Mouse (Mus musculus) CD4-positive, CD25-positive, alpha-beta regulatory T cell, adult 4 months (primary cell): Measurements from ENCODE around the gene Tuba1c. TPM values are rescaled to one million over a fixed set of nuclear protein-coding genes. Genes with fewer than 3 reads are reported as not detected.
"Not testable (repeated sequence)": the region's sequence is repeated elsewhere in the genome, so short reads cannot be mapped to it uniquely, and the experiment has no call there.

Experiments
- ATAC-seq: one replicate; pipeline ENCODE4 v1.8.0; 2017
- polyA plus RNA-seq, 2 experiments: library from polyadenylated mRNA; unstranded; fragments of 100-300 nt; shearing (Covaris generic); gene quantifications; one replicate each; pipeline ENCODE4 v1.2.1; 2017

The Tuba1c gene
- polyA plus RNA-seq, 2 experiments from 2014 or later = 74.6 to 131 TPM

GRCm38 (mm10) chr15:99031388-99031675 is 1.6 kb downstream of the Tuba1c start:
- ATAC-seq = no peak

GRCm38 (mm10) chr15:99032041-99032725 is 2.5 kb downstream of the Tuba1c start:
- ATAC-seq = no peak

DNA sequence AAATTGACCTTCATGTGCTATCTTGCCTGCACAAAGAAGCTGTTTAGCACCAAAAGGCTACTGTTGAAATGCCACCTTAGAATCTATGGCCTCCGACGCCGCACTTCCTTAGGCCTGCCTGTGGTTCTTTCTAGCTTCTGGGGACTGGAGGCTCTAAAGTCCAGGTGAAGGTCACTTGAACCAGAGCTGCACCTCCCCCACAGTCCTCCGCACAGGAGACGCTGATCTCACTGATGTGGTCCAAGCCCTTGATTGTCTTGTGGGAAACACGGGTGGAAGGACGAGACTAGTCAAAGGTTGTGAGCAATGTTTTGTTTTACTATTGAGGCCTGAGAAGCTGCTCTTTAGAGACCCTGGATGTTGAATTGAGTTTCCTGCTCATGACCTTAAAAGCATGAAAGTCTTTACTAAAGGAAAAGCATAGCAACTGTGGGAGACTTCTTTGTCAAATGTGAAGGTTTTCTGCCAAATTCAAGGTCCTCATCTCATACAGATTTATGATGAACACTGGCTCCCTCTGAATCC is 3.1 kb downstream of the Tuba1c start:
- no peak for ATAC-seq

GRCm38 (mm10) chr15:99033498-99034270 is 4.0 kb downstream of the Tuba1c start:
- ATAC-seq = no peak

GRCm38 (mm10) chr15:99035431-99035830 is 5.7 kb downstream of the Tuba1c start:
- no peak for ATAC-seq

DNA sequence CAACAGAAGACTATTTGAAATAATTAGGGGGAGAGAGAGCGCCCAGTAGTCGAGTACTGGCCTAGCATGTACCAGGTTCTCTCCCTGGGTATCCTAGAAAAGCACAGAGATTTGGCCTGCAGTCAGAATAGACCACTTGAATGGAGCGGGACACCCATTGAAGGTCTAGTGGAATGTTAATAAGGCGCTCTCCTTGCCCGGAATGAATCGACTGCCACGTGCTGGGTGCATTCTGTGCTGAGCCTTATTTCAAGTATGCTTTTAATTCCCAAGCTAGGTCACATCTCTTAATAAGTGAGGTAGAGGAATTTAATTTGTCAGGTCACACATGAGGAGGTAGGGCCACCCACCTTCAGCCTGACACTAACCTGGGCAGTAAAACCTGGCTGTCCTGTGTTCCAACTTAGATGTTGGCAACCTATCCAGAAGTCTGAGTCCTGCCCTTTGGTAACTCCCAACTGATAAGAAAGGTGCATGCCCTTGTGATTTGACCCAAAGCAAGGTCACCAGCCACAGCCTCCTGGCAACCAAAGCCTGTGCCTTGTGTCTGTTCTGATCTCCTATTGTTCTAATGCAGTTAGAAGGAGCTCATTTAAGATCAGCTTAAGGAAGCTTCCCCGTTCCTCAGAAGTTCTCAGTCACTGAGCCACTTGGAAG is 6.7 kb downstream of the Tuba1c start:
- ATAC-seq = no peak

GRCm38 (mm10) chr15:99038025-99038424 is 8.3 kb downstream of the Tuba1c start:
- no peak for ATAC-seq

DNA sequence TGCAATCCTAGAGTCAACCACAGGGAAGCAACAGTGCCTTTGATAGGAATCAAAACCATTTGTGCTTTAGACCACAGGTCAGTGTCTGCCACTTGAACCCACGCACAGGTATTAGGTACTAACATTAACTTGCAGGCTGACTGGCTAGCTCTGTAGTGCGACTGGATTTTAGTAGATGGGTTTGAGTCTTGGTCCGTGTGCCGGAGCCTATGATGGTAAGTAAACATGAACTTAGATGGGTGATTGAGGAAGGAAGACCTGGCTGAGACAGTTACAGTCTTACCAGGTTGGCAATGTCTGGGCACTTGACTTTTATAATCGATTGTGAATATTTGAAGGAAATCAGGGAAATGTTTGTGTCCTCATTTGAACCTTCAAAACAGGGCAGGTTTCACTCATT is 9.1 kb downstream of the Tuba1c start:
- no peak for ATAC-seq

DNA sequence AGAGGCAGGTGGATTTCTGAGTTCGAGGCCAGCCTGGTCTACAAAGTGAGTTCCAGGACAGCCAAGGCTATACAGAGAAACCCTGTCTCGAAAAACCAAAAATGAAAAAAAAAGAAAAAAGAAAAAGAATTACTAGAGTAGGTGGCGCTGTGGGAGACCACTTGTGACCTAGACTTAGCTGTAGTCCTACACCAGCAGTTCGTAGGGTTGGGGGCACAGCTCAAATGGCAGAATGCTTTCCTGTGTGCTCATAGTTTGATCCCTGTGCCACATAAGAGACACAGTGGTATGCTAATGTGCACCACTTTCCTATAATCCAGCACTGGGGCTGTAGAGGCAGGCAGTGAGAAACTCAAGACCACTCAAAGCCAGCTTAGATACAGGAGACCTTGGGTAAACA is 9.6 kb downstream of the Tuba1c start:
- ATAC-seq = no peak

DNA sequence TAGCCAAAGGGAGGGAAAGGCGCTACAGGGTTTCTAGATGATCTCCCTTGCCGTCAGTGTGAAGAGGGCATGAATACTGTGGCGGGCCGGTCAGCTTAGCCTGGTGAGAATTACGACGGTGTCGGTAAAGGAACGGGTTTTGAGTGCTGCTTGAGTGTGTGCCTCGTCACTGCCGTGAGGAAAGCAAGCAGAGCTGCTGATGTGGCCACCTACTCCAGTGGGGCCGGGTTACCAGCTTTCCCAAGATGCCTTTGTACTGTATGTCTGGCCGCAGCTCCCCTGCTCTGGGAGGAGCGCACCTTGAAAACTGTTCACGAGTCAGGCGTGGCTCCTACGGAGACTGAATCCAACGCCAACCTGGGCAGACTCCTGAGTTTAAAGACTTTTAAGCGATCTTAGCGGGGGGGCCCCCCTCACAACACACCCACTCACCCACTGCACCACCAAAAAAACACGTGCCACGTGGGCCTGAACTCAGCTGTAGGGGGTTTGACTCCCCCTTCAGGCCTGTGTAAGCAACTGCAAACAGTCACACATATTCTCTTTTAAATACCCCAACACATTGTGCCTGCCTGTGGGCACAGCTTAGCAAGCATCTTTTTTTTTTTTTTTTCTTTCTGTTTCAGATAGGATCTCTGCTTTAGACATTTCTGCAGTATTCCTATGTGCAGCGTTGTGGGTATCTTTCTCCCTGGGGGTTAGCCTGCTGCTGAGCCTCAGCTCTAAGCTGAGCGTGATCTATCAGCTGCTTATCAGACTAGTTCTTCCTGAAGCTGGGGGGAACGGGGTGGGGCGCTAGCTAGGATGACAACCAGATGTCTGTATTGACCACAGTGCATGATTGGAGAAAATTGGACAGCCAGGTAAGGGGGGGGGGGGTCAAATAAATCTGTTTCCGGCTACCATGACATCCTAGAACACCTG is 10.6 kb downstream of the Tuba1c start:
- ATAC-seq = no peak

DNA sequence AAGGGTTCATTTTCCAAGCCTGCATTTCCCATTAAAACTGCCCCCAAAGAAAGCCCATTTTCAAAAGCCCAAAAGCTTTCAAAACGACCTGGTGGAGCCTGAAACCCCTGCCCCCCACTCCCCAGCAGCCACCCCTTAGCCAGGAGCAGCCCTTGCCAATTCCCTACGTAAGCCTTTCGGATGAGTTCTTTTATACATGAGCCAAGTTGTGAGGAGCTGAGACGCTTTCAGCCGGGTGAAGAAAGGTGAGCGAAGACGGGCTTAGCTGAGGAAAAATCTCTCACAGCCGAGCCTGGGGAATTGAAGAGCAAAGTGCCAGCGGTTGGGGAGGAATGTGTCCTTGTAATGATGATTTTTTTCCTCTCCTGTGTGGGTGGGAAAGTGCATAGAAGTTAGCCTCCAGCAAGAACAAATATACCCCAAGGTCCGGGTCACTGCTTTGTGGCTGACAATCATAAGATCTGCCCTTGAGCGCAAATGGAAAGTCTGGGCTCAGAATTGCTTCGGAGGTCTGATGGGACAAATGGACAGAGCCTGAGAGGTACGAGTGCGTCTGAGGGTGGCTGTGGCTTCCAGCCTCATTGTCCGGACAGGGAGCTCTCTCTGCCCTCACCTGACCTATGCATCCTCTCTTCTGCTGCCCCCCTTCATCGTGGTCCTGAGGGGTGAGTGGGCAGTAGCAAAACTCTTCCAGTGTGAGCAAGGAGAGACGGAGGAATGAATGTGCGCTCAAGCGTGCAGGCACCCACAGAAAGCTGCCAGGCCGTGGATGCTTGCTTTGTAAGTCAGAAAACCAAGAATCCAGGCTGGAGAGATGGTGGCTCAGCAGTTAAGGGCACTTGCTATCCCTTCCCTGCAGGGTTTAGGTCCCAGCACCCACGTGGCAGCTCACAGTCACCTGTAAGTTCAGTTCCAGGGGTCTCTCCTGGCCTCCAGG is 11.5 kb downstream of the Tuba1c start:
- no peak for ATAC-seq

- ATAC-seq = no peak
Observed at GRCm38 (mm10) chr15:99042334-99042733, 12.6 kb downstream of the Tuba1c start.

- ATAC-seq = no peak
Observed at GRCm38 (mm10) chr15:99044854-99045253, 15.2 kb downstream of the Tuba1c start.

DNA sequence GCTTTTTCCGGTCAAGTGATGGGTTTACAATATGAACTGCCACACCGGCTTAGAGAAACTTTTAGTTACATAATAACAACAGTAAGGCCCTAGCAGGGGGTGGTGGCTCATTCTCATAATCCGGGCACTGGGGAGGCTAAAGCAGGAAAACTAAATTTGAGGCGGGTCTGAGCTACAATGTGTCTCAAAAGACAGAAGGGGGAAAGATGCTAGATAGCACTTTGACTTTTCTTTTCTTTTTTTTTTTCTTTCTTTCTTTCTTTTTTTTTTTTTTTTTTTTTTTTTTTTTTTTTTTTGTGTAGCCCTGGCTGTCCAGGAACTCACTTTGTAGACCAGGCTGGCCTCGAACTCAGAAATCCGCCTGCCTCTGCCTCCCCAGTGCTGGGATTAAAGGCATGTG is 16.0 kb downstream of the Tuba1c start:
- not testable (repeated sequence) for ATAC-seq

- peak; percentile 67 for ATAC-seq
Observed at GRCm38 (mm10) chr15:99049473-99050253, 20.0 kb downstream of the Tuba1c start.

DNA sequence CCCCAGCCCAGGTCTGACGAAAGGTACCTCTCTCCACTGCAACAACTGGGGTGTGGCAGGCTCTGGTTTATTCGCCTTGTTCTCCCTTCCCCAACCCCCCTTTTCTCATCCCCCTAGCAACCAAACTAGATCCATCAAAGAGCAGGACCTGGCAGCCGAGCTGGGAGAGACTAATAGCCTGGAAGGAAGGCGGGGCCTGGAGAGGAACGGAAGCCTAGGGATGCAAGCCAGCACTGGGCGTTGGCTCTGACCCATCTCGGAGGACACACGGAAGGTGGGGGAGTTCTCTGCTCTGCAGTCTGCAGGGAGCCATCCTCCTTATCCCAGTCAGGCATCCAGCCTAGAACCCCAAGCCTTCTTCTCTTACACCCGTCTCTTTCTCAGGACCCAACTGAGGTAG is 23.7 kb downstream of the Tuba1c start:
- ATAC-seq = no peak

DNA sequence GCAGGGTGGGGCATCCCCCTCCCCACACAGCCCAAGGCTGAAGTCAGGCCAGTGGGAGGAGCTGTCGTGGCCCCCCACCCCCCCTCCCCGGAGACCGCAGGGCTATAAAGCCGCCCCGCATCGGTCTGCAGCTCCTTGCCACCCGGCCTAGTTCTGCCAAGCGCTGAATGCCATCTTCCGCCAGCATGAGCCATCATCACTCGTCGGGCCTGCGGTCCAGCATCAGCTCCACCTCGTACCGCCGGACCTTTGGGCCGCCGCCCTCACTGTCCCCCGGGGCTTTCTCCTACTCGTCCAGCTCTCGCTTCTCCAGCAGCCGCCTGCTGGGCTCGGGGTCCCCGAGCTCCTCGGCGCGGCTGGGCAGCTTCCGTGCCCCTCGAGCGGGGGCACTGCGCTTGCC is 25.3 kb downstream of the Tuba1c start, which contains the start of gene Prph:
Prph (plus strand) TSS at position 135 of the 400 bp plus-strand sequence.
- no peak for ATAC-seq

DNA sequence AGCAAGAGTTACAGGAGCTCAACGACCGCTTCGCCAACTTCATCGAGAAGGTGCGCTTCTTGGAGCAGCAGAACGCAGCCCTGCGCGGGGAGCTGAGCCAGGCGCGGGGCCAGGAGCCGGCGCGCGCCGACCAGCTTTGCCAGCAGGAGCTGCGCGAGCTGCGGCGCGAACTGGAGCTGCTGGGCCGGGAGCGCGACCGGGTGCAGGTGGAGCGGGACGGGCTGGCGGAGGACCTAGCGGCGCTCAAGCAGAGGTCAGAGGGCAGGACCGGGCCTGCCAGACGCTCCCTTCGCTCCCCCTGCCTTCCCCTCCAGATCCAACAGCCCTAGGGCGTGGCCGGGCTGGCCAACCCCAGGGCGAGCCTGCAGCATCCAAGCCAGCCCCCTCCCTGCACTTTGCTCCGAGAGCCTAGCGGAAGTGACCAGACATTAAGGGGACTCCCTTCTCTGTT is 25.8 kb downstream of the Tuba1c start:
- no peak for ATAC-seq

DNA sequence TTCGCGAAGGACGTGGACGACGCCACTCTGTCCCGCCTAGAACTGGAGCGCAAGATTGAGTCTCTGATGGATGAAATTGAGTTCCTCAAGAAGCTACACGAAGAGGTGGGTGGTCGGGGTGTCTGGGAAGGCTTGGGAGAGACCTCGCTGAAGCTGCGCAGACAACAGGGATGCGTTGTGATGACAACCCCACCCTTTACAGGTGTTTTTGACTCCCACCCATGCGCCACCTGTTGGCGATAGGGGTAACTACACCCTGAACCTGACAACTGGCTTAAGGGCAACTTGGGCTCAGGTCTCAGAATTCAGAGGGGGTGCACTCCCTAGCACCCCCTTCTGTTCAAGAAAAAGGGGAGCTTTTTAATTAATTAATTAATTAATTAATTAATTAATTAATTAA is 26.6 kb downstream of the Tuba1c start:
- no peak for ATAC-seq

DNA sequence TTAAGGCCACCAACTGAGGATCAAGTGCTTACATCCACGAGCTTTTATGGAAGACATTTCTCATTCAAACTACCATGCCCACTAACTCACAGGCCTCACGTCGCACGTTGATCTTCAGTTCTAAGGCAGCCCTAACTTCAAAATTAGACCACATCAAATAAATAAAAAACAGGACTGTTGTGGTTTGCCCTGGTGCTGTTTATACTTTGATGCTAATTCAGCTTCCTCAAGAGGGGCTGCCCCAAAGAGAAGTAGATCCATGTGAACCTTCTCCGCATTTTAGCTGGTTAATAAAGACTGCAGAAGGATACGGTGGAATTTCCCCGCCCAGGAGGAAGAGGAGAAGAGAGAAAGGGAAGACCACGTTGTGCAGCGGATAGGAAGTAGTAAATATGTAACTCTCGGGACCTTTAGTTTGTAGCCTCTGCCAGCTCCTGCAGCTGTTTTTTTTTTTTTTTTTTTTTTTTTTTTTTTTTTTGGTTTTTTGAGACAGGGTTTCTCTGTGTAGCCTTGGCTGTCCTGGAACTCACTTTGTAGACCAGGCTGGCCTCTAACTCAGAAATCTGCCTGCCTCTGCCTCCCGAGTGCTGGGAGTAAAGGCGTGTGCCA is 36.0 kb downstream of the Tuba1c start:
- peak; percentile 85 for ATAC-seq
